Mouse (Mus musculus) heart, embryonic 11.5 days (tissue): ENCODE results near the gene Gm6793. TPM values are rescaled to one million over a fixed set of nuclear protein-coding genes. Genes with fewer than 3 reads are reported as not detected.

ENCODE experiments used
- polyA plus RNA-seq: library from polyadenylated mRNA; unstranded; fragments of >200 nt; fragmentation: Nextera tagmentation; extraction: Ambion mirVana; gene quantifications from 2 replicates; pipeline ENCODE4 v1.2.1, GENCODE M21; 2014

The Gm6793 gene
- polyA plus RNA-seq, 1 experiment from 2014 or later: 0.37 TPM

Other genes with a start within 250 kb of the Gm6793 start
- gene Cfdp1, start 160.7 kb downstream of the Gm6793 start, polyA plus RNA-seq: 163 and 173 TPM in 2 replicates
- 4.5 and 5.8 TPM in 2 replicates for gene Tmem170, start 138.3 kb downstream of the Gm6793 start, polyA plus RNA-seq
- 0.99 TPM in 1 of 2 replicates, not detected in the other for gene Chst5, start 104.6 kb downstream of the Gm6793 start, polyA plus RNA-seq
- gene Tmem231, start 81.2 kb downstream of the Gm6793 start, polyA plus RNA-seq: 5.0 and 5.6 TPM in 2 replicates
- 177 and 191 TPM in 2 replicates for gene Gabarapl2, start 74.3 kb downstream of the Gm6793 start, polyA plus RNA-seq
- gene Adat1, start 22.7 kb downstream of the Gm6793 start, polyA plus RNA-seq: 6.1 and 7.1 TPM in 2 replicates
- gene Kars, start 3.7 kb downstream of the Gm6793 start, polyA plus RNA-seq: 176 and 181 TPM in 2 replicates
- gene Terf2ip, start 3.6 kb downstream of the Gm6793 start, polyA plus RNA-seq: 16.7 and 18.5 TPM in 2 replicates